Mouse (Mus musculus) Patski (cell line): ENCODE measurements around the gene Pla2g4d. TPM values are rescaled to one million over a fixed set of nuclear protein-coding genes. Genes with fewer than 3 reads are reported as not detected.
"Not testable (repeated sequence)": the region's sequence is repeated elsewhere in the genome, so short reads cannot be mapped to it uniquely, and the experiment has no call there.

ENCODE experiments used
- ATAC-seq: fragments of 100-300 bp; one replicate; pipeline ENCODE4 v1.8.0; 2021
- CTCF ChIA-PET: fragments of 350-600 bp; sonication (Branson Sonifier 250); formaldehyde crosslinking; loops from one replicate; lab custom pipeline; 2022; ENCODE audit warnings: inconsistent platforms; lab: Charles Lee
- POLR2A ChIA-PET: fragments of 350-600 bp; sonication (Branson Sonifier 250); formaldehyde crosslinking; loops from one replicate; lab custom pipeline; 2022; ENCODE audit warnings: antibody characterized with exemption, inconsistent platforms; lab: Charles Lee
- DNase-seq: peaks from one replicate; pipeline ENCODE4 v3.0.0-alpha.2; 2011; ENCODE audit warnings: low read depth, low spot score
- H3K27me3 ChIP-seq: fragments of 371-371 bp; one replicate; pipeline ENCODE4 v1.5.1; 2021
- CTCF ChIP-seq: fragments of 100-300 bp; IDR thresholded peaks from one replicate; pipeline ENCODE4 v1.5.1; 2021
- in situ Hi-C: fragments of 300-500 bp; cut with MboI; formaldehyde crosslinking; loops from 3 replicates; pipeline ENCODE4 v1.11.1; 2018; ENCODE audit warnings: low pct_unique_long_range_greater_than_20kb, mixed read lengths
- polyA plus RNA-seq: library from polyadenylated mRNA; unstranded; gene quantifications from one replicate; pipeline ENCODE4 v1.2.3, GENCODE M21; 2021

The Pla2g4d gene
- polyA plus RNA-seq, 1 experiment from 2014 or later: not detected

GRCm38 (mm10) chr2:120264858-120265257 is 24.1 kb downstream of the Pla2g4d start:
- H3K27me3 ChIP-seq: peaks cover 42% of the 10 kb centered on the region
- ATAC-seq: no peak
- TF ChIP-seq CTCF: no peak
- no peak for DNase-seq
- POLR2A ChIA-PET: no interaction called here
- CTCF ChIA-PET: no interaction called here
- in situ Hi-C loops: no loop called here

- DNase-seq (no peak), ATAC-seq (no peak)
- TF ChIP-seq CTCF: no peak
- in situ Hi-C loops: no loop called here
- CTCF ChIA-PET: no interaction called here
- POLR2A ChIA-PET: no interaction called here
- peaks cover 23% of the 10 kb centered on the region for H3K27me3 ChIP-seq
Measured at GRCm38 (mm10) chr2:120262876-120263275, 26.1 kb downstream of the Pla2g4d start.

GRCm38 (mm10) chr2:120261346-120261745 is 27.7 kb downstream of the Pla2g4d start:
- POLR2A ChIA-PET: no interaction called here
- ATAC-seq (no peak), DNase-seq (no peak)
- in situ Hi-C loops: no loop called here
- H3K27me3 ChIP-seq: peaks cover 19% of the 10 kb centered on the region
- no peak for TF ChIP-seq CTCF
- CTCF ChIA-PET: no interaction called here

- TF ChIP-seq CTCF: no peak
- in situ Hi-C loops: no loop called here
- CTCF ChIA-PET: no interaction called here
- no peak for ATAC-seq
- DNase-seq: no peak
- peaks cover 3% of the 10 kb centered on the region for H3K27me3 ChIP-seq
- POLR2A ChIA-PET: no interaction called here
Measured at GRCm38 (mm10) chr2:120256259-120256658, 32.7 kb downstream of the Pla2g4d start.

- ChIA-PET CTCF (no interaction called here), POLR2A (no interaction called here)
- in situ Hi-C loops: no loop called here
- DNase-seq: no peak
- no peak for TF ChIP-seq CTCF
- no peak for ATAC-seq
- H3K27me3 ChIP-seq: no peaks in the 10 kb centered on the region
Measured at GRCm38 (mm10) chr2:120252644-120253043, 36.4 kb downstream of the Pla2g4d start.

GRCm38 (mm10) chr2:120245421-120246016 is 43.5 kb downstream of the Pla2g4d start:
- no peak for DNase-seq
- H3K27me3 ChIP-seq: peaks cover 16% of the 10 kb centered on the region
- ChIA-PET POLR2A (no interaction called here), CTCF (interaction anchor here (1.0 to 1.3 kb wide), 3 partner anchors 9 to 35 kb away, joined by 3 to 4 read pairs (median 3); no protein-coding TSS in a partner anchor)
- no peak for ATAC-seq
- TF ChIP-seq CTCF: no peak
- in situ Hi-C loops: no loop called here

GRCm38 (mm10) chr2:120244679-120245420 is 44.1 kb downstream of the Pla2g4d start, which contains the start of gene Pla2g4e:
Gene Pla2g4e, minus strand, starts transcription at chr2:120245335.
- DNase-seq: no peak
- H3K27me3 ChIP-seq: peaks cover 16% of the 10 kb centered on the region
- no peak for ATAC-seq
- POLR2A ChIA-PET: no interaction called here
- in situ Hi-C loops: no loop called here
- CTCF ChIA-PET: interaction anchor here (0.7 to 1.3 kb wide), 4 partner anchors 8 to 71 kb away, joined by 3 to 4 read pairs (median 3); no protein-coding TSS in a partner anchor
- TF ChIP-seq CTCF: no peak

GRCm38 (mm10) chr2:120243995-120244394 is 45.0 kb downstream of the Pla2g4d start:
- ChIA-PET POLR2A (no interaction called here), CTCF (interaction anchor here (1.3 kb wide), 1 partner anchor 37 kb away, joined by 4 read pairs; no protein-coding TSS in a partner anchor)
- DNase-seq (no peak), ATAC-seq (no peak)
- in situ Hi-C loops: no loop called here
- TF ChIP-seq CTCF: no peak
- peaks cover 16% of the 10 kb centered on the region for H3K27me3 ChIP-seq

- ChIA-PET POLR2A (interaction anchor here (0.7 kb wide), 1 partner anchor 420 kb away, joined by 3 read pairs; no protein-coding TSS in a partner anchor), CTCF (no interaction called here)
- in situ Hi-C loops: no loop called here
- DNase-seq: no peak
- peaks cover 23% of the 10 kb centered on the region for H3K27me3 ChIP-seq
- TF ChIP-seq CTCF: no peak
- no peak for ATAC-seq
Measured at GRCm38 (mm10) chr2:120242791-120243467, 46.1 kb downstream of the Pla2g4d start.

GRCm38 (mm10) chr2:120238733-120239132 is 50.3 kb downstream of the Pla2g4d start:
- POLR2A ChIA-PET, DNase-seq, in situ Hi-C loops, CTCF ChIA-PET, ATAC-seq: not testable (repeated sequence)
- H3K27me3 ChIP-seq: peaks cover 35% of the 10 kb centered on the region
